Mouse (Mus musculus) neural tube, embryonic 11.5 days (tissue): Measurements from ENCODE around the gene Olfr1441. TPM values are rescaled to one million over a fixed set of nuclear protein-coding genes. Genes with fewer than 3 reads are reported as not detected.

Source experiments
- ATAC-seq: fragments of 200-750 bp; cut with Nextera tagmentation; 2 replicates; pipeline ENCODE4 v1.8.0; 2017; ENCODE audit warnings: moderate number of reproducible peaks, mild to moderate bottlenecking, moderate TSS enrichment, moderate library complexity; ENCODE audit not compliant: insufficient read depth, low FRiP score, low TSS enrichment
- DNase-seq: peaks from one replicate; pipeline ENCODE4 v3.0.0-alpha.2; 2015; ENCODE audit warnings: low spot score
- H3K27ac ChIP-seq: fragments of 300-500 bp; sonication (generic); 2 replicates; pipeline ENCODE4 v1.5.1; 2014; ENCODE audit warnings: low read depth, mild to moderate bottlenecking, low read length
- H3K27me3 ChIP-seq: fragments of 300-500 bp; sonication (generic); 2 replicates; pipeline ENCODE4 v1.6.1; 2014; ENCODE audit warnings: mild to moderate bottlenecking, low read length, mixed read lengths; ENCODE audit not compliant: control insufficient read depth, insufficient read depth
- H3K36me3 ChIP-seq: fragments of 300-500 bp; sonication (generic); 2 replicates; pipeline ENCODE4 v1.6.1; 2014; ENCODE audit warnings: mild to moderate bottlenecking, low read length, moderate library complexity, mixed read lengths; ENCODE audit not compliant: control insufficient read depth, insufficient read depth
- H3K4me1 ChIP-seq: fragments of 300-500 bp; sonication (generic); 2 replicates; pipeline ENCODE4 v1.6.1; 2014; ENCODE audit warnings: low read length, mixed read lengths; ENCODE audit not compliant: control insufficient read depth, insufficient read depth
- H3K4me2 ChIP-seq: fragments of 300-500 bp; sonication (generic); 2 replicates; pipeline ENCODE4 v1.6.1; 2014; ENCODE audit warnings: low read depth, mild to moderate bottlenecking, moderate library complexity
- H3K4me3 ChIP-seq: fragments of 300-500 bp; sonication (generic); 2 replicates; pipeline ENCODE4 v1.5.1; 2014; ENCODE audit warnings: low read depth, low read length
- H3K9ac ChIP-seq: fragments of 300-500 bp; sonication (generic); 2 replicates; pipeline ENCODE4 v1.6.1; 2014; ENCODE audit warnings: mild to moderate bottlenecking, low read length
- H3K9me3 ChIP-seq: fragments of 300-500 bp; sonication (generic); 2 replicates; pipeline ENCODE4 v1.6.1; 2016; ENCODE audit warnings: low read length; ENCODE audit not compliant: control insufficient read depth
- WGBS: fragments of 180-500 bp; shearing (Covaris S2); extraction: QIAGEN DNeasy Blood & Tissue Kit; methylation state at CpG from one replicate; pipeline ENCODE4 v1.1.7; 2014; 5-methylcytosine and 5-hydroxymethylcytosine counted together
- polyA plus RNA-seq: library from polyadenylated mRNA; unstranded; fragments of >200 nt; fragmentation: Nextera tagmentation; extraction: Ambion mirVana; gene quantifications from 2 replicates; pipeline ENCODE4 v1.2.1, GENCODE M21; 2014

Gene Olfr1441
- polyA plus RNA-seq, 1 experiment from 2014 or later = not detected

- peaks cover 5% of the 10 kb centered on the region for H3K36me3 ChIP-seq
- 34% methylated on average over 7 of the region's 7 CpGs for WGBS
Observed at GRCm38 (mm10) chr19:12466204-12466603, 49.0 kb downstream of the Olfr1441 start.

GRCm38 (mm10) chr19:12467436-12467835 is 50.2 kb downstream of the Olfr1441 start:
- H3K36me3 ChIP-seq = peaks cover 5% of the 10 kb centered on the region

More at GRCm38 (mm10) chr19:12466204-12466603, 49.0 kb downstream of the Olfr1441 start:
- Histone ChIP-seq H3K9ac (no peak overlapping the region), H3K4me1 (no peaks in the 10 kb centered on the region), H3K27me3 (no peaks in the 10 kb centered on the region), H3K4me3 (no peak overlapping the region), H3K27ac (no peak overlapping the region), H3K4me2 (no peak overlapping the region), H3K9me3 (no peaks in the 10 kb centered on the region)
- DNase-seq (peak; percentile 63), ATAC-seq (peak; percentile 32; the same call in 1 of the 2 replicates)

GRCm38 (mm10) chr19:12471866-12472265 is 54.6 kb downstream of the Olfr1441 start:
- Histone ChIP-seq H3K4me2 (no peak overlapping the region), H3K9me3 (no peaks in the 10 kb centered on the region), H3K4me1 (no peaks in the 10 kb centered on the region), H3K36me3 (peaks cover 7% of the 10 kb centered on the region), H3K4me3 (no peak overlapping the region), H3K9ac (no peak overlapping the region), H3K27ac (no peak overlapping the region), H3K27me3 (no peaks in the 10 kb centered on the region)
- no peak for ATAC-seq
- WGBS = 71% methylated on average over 3 of the region's 3 CpGs
- DNase-seq = no peak

More at GRCm38 (mm10) chr19:12467436-12467835, 50.2 kb downstream of the Olfr1441 start:
- 83% methylated on average over 5 of the region's 5 CpGs for WGBS
- Histone ChIP-seq H3K9me3 (no peaks in the 10 kb centered on the region), H3K4me2 (no peak overlapping the region), H3K4me3 (no peak overlapping the region), H3K4me1 (no peaks in the 10 kb centered on the region), H3K9ac (no peak overlapping the region), H3K27me3 (no peaks in the 10 kb centered on the region), H3K27ac (no peak overlapping the region)
- ATAC-seq = no peak
- peak; percentile 57 for DNase-seq

- Histone ChIP-seq H3K4me3 (no peak overlapping the region), H3K9me3 (no peaks in the 10 kb centered on the region), H3K4me1 (no peaks in the 10 kb centered on the region), H3K36me3 (peaks cover 7% of the 10 kb centered on the region), H3K27me3 (no peaks in the 10 kb centered on the region), H3K27ac (no peak overlapping the region), H3K9ac (no peak overlapping the region), H3K4me2 (no peak overlapping the region)
- WGBS = 88% methylated on average over 5 of the region's 5 CpGs
- DNase-seq = no peak
- ATAC-seq = no peak
Observed at GRCm38 (mm10) chr19:12472381-12472976, 55.2 kb downstream of the Olfr1441 start.

Other genes with a start within 250 kb of the Olfr1441 start
- not detected in 2 replicates for gene Olfr1555-ps1, start 247.3 kb upstream of the Olfr1441 start, polyA plus RNA-seq
- not detected in 2 replicates for gene Olfr1431, start 216.8 kb upstream of the Olfr1441 start, polyA plus RNA-seq
- not detected in 2 replicates for gene Olfr1432, start 184.8 kb upstream of the Olfr1441 start, polyA plus RNA-seq
- gene Olfr262, start 175.8 kb upstream of the Olfr1441 start, polyA plus RNA-seq = not detected in 2 replicates
- gene Olfr235, start 156.4 kb upstream of the Olfr1441 start, polyA plus RNA-seq = not detected in 2 replicates
- gene Olfr1434, start 137.6 kb upstream of the Olfr1441 start, polyA plus RNA-seq = not detected in 2 replicates
- gene Olfr1436, start 118.3 kb upstream of the Olfr1441 start, polyA plus RNA-seq = not detected in 2 replicates
- gene Olfr1437, start 92.3 kb upstream of the Olfr1441 start, polyA plus RNA-seq = not detected in 2 replicates
- gene Olfr1438-ps1, start 81.5 kb upstream of the Olfr1441 start, polyA plus RNA-seq = not detected in 2 replicates
- not detected in 2 replicates for gene Olfr1440, start 30.2 kb upstream of the Olfr1441 start, polyA plus RNA-seq
- gene Pfpl, start 10.5 kb downstream of the Olfr1441 start, polyA plus RNA-seq = not detected in 2 replicates
- gene Mpeg1, start 43.3 kb downstream of the Olfr1441 start, polyA plus RNA-seq = 1.1 and 1.2 TPM in 2 replicates
- 60.1 and 71.8 TPM in 2 replicates for gene Dtx4, start 84.0 kb downstream of the Olfr1441 start, polyA plus RNA-seq
- gene Fam111a, start 128.3 kb downstream of the Olfr1441 start, polyA plus RNA-seq = 22.5 and 24.5 TPM in 2 replicates
- gene Gm4952, start 182.5 kb downstream of the Olfr1441 start, polyA plus RNA-seq = not detected in 2 replicates
- gene Glyat, start 215.9 kb downstream of the Olfr1441 start, polyA plus RNA-seq = not detected in 2 replicates